Mouse (Mus musculus) MEL (cell line): ENCODE data around the gene Hes2. TPM values are rescaled to one million over a fixed set of nuclear protein-coding genes. Genes with fewer than 3 reads are reported as not detected.

Experiments used
- DNase-seq: peaks from one replicate; pipeline ENCODE4 v3.0.0; 2011; ENCODE audit warnings: low read depth, low spot score
- H3K27ac ChIP-seq: 2 replicates; pipeline ENCODE4 v1.5.1; 2012; ENCODE audit warnings: low read depth, mild to moderate bottlenecking, control low read depth, low read length, moderate library complexity; ENCODE audit not compliant: control insufficient read depth
- H3K27me3 ChIP-seq, 2 experiments: fragments of 150-350 bp in 1 of 2; sonication (generic) in 1 of 2; 2 replicates each; pipeline ENCODE4 v1.6.1; 2012; ENCODE audit warnings: low read length in 2 of 2, mild to moderate bottlenecking in 2 of 2, improper control_type of control experiment in 1 of 2, moderate library complexity in 1 of 2; ENCODE audit not compliant: insufficient read depth in 2 of 2, control insufficient read depth in 1 of 2
- H3K36me3 ChIP-seq, 2 experiments: 2 replicates each; pipeline ENCODE4 v1.6.1; 2012 to 2014; ENCODE audit warnings: low read length in 2 of 2, improper control_type of control experiment in 1 of 2, inconsistent platforms in 1 of 2, mild to moderate bottlenecking in 1 of 2; ENCODE audit not compliant: insufficient read depth in 2 of 2, control insufficient read depth in 1 of 2
- H3K4me1 ChIP-seq, 2 experiments: fragments of 150-350 bp in 1 of 2; sonication (generic) in 1 of 2; 2 replicates each; pipeline ENCODE4 v1.6.1; 2012; ENCODE audit warnings: low read length in 2 of 2, improper control_type of control experiment in 1 of 2, mild to moderate bottlenecking in 1 of 2; ENCODE audit not compliant: insufficient read depth in 2 of 2, control insufficient read depth in 1 of 2
- H3K4me3 ChIP-seq, 2 experiments: fragments of 150-350 bp in 1 of 2; sonication (generic) in 1 of 2; 2 replicates each; pipeline ENCODE4 v1.5.1; 2012; ENCODE audit warnings: low read depth in 2 of 2, low read length in 2 of 2, mild to moderate bottlenecking in 2 of 2, moderate library complexity in 2 of 2, control low read depth in 1 of 2, improper control_type of control experiment in 1 of 2; ENCODE audit not compliant: control insufficient read depth in 1 of 2, insufficient read depth in 1 of 2
- H3K79me2 ChIP-seq: 2 replicates; pipeline ENCODE4 v1.6.1; 2012; ENCODE audit warnings: mild to moderate bottlenecking, low read length, moderate library complexity; ENCODE audit not compliant: control insufficient read depth, poor library complexity, insufficient read depth
- H3K9ac ChIP-seq: 2 replicates; pipeline ENCODE4 v1.6.1; 2012; ENCODE audit warnings: low read depth, mild to moderate bottlenecking, control low read depth, low read length, moderate library complexity; ENCODE audit not compliant: control insufficient read depth, poor library complexity, severe bottlenecking
- H3K9me3 ChIP-seq: fragments of 150-350 bp; sonication (generic); replicated peaks from 2 replicates; pipeline ENCODE4 v1.6.1; 2012; ENCODE audit warnings: mild to moderate bottlenecking, low read length, improper control_type of control experiment, moderate library complexity; ENCODE audit not compliant: insufficient read depth
- CTCF ChIP-seq, 3 experiments: IDR thresholded peaks in 2 of 3; conservative IDR thresholded peaks in 1 of 3; 2 replicates each; pipeline ENCODE4 v1.5.1; 2011 to 2012; ENCODE audit warnings: low read length in 3 of 3, low read depth in 2 of 3, mild to moderate bottlenecking in 2 of 3, improper control_type of control experiment in 1 of 3, inconsistent platforms in 1 of 3, mixed read lengths in 1 of 3, moderate library complexity in 1 of 3; ENCODE audit not compliant: control insufficient read depth in 1 of 3, insufficient read depth in 1 of 3, poor library complexity in 1 of 3, severe bottlenecking in 1 of 3
- EP300 ChIP-seq, 2 experiments: IDR thresholded peaks; 2 replicates each; pipeline ENCODE4 v1.6.1; 2011; ENCODE audit warnings: improper control_type of control experiment in 2 of 2, low read length in 2 of 2, low read depth in 1 of 2, mild to moderate bottlenecking in 1 of 2
- GATA1 ChIP-seq: IDR thresholded peaks from 2 replicates; pipeline ENCODE4 v1.6.1; 2011; ENCODE audit warnings: low read depth, low read length, improper control_type of control experiment
- JUND ChIP-seq: IDR thresholded peaks from 2 replicates; pipeline ENCODE4 v1.6.1; 2011; ENCODE audit warnings: low read depth, mild to moderate bottlenecking, improper control_type of control experiment, low read length
- MAFK ChIP-seq: IDR thresholded peaks from 2 replicates; pipeline ENCODE4 v1.6.1; 2011; ENCODE audit warnings: low read depth, mild to moderate bottlenecking, low read length, improper control_type of control experiment, borderline replicate concordance
- NELFE ChIP-seq: IDR thresholded peaks from 2 replicates; pipeline ENCODE4 v1.6.1; 2011; ENCODE audit warnings: low read depth, low read length, improper control_type of control experiment
- POLR2A ChIP-seq, 2 experiments: IDR thresholded peaks; 2 replicates each; pipeline ENCODE4 v1.6.1; 2011 to 2012; ENCODE audit warnings: low read length in 2 of 2, mild to moderate bottlenecking in 2 of 2, control low read depth in 1 of 2, improper control_type of control experiment in 1 of 2, low read depth in 1 of 2, moderate library complexity in 1 of 2; ENCODE audit not compliant: control insufficient read depth in 1 of 2, insufficient read depth in 1 of 2, poor library complexity in 1 of 2
- SIN3A ChIP-seq: IDR thresholded peaks from 2 replicates; pipeline ENCODE4 v1.6.1; 2012; ENCODE audit warnings: low read length, improper control_type of control experiment, inconsistent platforms
- SMC3 ChIP-seq: IDR thresholded peaks from 2 replicates; pipeline ENCODE4 v1.6.1; 2011; ENCODE audit warnings: low read depth, low read length, improper control_type of control experiment
- ZMIZ1 ChIP-seq: IDR thresholded peaks from 2 replicates; pipeline ENCODE4 v1.6.1; 2012; ENCODE audit warnings: low read depth, mild to moderate bottlenecking, inconsistent platforms, low read length, improper control_type of control experiment, moderate library complexity
- polyA plus RNA-seq, 2 experiments: library from polyadenylated mRNA; stranded (reverse) in 1 of 2; unstranded in 1 of 2; fragments of >175 nt in 1 of 2; fragments of >200 nt in 1 of 2; gene quantifications; 2 replicates each; pipeline versions ENCODE4 v1.2.1 to v1.2.4; 2012; ENCODE audit warnings: low replicate concordance in 2 of 2, low read depth in 1 of 2; ENCODE audit not compliant: insufficient read length in 2 of 2, insufficient read depth in 1 of 2, missing spikeins in 1 of 2
- total RNA-seq: library from RNA; depleted of rRNA; stranded (reverse); fragments of 300-350 nt; gene quantifications from 2 replicates; pipeline ENCODE4 v1.2.3, GENCODE M21; 2012

The Hes2 gene
- total and polyA plus RNA-seq, 3 experiments = 0.28 TPM; not detected in 2

GRCm38 (mm10) chr4:152115921-152116612 lies 42.6 kb upstream of the Hes2 start, which contains the start of gene Tnfrsf25:
Tnfrsf25 (plus strand) TSS chr4:152115934.
- H3K9me3 ChIP-seq = no peaks in the 10 kb centered on the region
- H3K79me2 ChIP-seq = no peaks in the 10 kb centered on the region
- TF ChIP-seq NELFE (no peak), MAFK (no peak), GATA1 (no peak), POLR2A (IDR thresholded peaks at IDR 0.05; ENCODE audit: control insufficient read depth in 1 of 2, insufficient read depth in 1 of 2, low read depth in 1 of 2, low read length in 2 of 2, poor library complexity in 1 of 2) (no peak), ZMIZ1 (no peak), JUND (no peak)
- no peaks in the 10 kb centered on the region for H3K36me3 ChIP-seq
- no peak within 1 kb of the TSS for H3K27ac ChIP-seq
- DNase-seq = no peak
- H3K9ac ChIP-seq = no peak within 1 kb of the TSS
- H3K4me3 ChIP-seq = no peak within 1 kb of the TSS
- no peaks in the 10 kb centered on the region for H3K27me3 ChIP-seq
- H3K4me1 ChIP-seq = no peaks in the 10 kb centered on the region

DNA sequence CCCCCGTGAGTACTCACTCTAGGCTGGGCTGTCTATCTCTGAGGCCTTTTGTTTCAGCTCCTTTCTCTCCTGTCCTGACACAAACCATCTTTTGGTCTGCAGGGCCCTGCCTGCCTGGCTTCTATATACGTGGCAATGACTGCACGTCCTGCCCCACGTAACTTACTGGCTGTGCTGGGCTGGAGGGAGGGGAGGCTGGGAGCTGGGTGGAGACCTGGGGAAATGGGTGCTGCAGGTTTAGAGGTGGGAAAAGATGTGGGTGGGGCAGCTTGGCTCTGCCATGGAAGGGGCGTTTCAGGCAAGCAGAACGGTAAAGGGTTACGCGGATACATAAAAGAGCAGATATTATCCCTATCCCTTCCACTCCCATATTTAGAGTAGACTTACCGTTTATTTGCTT lies 41.1 kb upstream of the Hes2 start:
- Histone ChIP-seq H3K9ac (no peak overlapping the region), H3K27ac (no peak overlapping the region), H3K36me3 (no peaks in the 10 kb centered on the region), H3K4me3 (no peak overlapping the region), H3K9me3 (no peaks in the 10 kb centered on the region), H3K27me3 (no peaks in the 10 kb centered on the region), H3K4me1 (no peaks in the 10 kb centered on the region), H3K79me2 (no peaks in the 10 kb centered on the region)
- DNase-seq = no peak
- TF ChIP-seq GATA1 (no peak), SIN3A (no peak), SMC3 (no peak), CTCF (IDR thresholded peaks at IDR 0.05 in 2 of 3, conservative IDR thresholded peaks at IDR 0.05 in 1 of 3; ENCODE audit: control insufficient read depth in 1 of 3, insufficient read depth in 1 of 3, low read depth in 2 of 3, low read length in 3 of 3, poor library complexity in 1 of 3, severe bottlenecking in 1 of 3) (no peak)

GRCm38 (mm10) chr4:152119396-152120292 lies 39.0 kb upstream of the Hes2 start:
- no peaks in the 10 kb centered on the region for H3K4me1 ChIP-seq

More at GRCm38 (mm10) chr4:152119396-152120292, 39.0 kb upstream of the Hes2 start:
- no peaks in the 10 kb centered on the region for H3K27me3 ChIP-seq
- no peak for TF ChIP-seq EP300 (IDR thresholded peaks at IDR 0.05; ENCODE audit: low read depth in 1 of 2, low read length in 2 of 2)
- TF ChIP-seq CTCF (IDR thresholded peaks at IDR 0.05 in 2 of 3, conservative IDR thresholded peaks at IDR 0.05 in 1 of 3; ENCODE audit: control insufficient read depth in 1 of 3, insufficient read depth in 1 of 3, low read depth in 2 of 3, low read length in 3 of 3, poor library complexity in 1 of 3, severe bottlenecking in 1 of 3) = peak; percentile 32 to 57 (median 33); a peak in 5 of 6 replicates
- no peaks in the 10 kb centered on the region for H3K36me3 ChIP-seq
- H3K79me2 ChIP-seq = no peaks in the 10 kb centered on the region
- H3K9ac ChIP-seq = no peak overlapping the region
- H3K9me3 ChIP-seq = no peaks in the 10 kb centered on the region
- H3K27ac ChIP-seq = no peak overlapping the region
- H3K4me3 ChIP-seq = no peak overlapping the region
- no peak for DNase-seq
